In the genomic region with DNA sequence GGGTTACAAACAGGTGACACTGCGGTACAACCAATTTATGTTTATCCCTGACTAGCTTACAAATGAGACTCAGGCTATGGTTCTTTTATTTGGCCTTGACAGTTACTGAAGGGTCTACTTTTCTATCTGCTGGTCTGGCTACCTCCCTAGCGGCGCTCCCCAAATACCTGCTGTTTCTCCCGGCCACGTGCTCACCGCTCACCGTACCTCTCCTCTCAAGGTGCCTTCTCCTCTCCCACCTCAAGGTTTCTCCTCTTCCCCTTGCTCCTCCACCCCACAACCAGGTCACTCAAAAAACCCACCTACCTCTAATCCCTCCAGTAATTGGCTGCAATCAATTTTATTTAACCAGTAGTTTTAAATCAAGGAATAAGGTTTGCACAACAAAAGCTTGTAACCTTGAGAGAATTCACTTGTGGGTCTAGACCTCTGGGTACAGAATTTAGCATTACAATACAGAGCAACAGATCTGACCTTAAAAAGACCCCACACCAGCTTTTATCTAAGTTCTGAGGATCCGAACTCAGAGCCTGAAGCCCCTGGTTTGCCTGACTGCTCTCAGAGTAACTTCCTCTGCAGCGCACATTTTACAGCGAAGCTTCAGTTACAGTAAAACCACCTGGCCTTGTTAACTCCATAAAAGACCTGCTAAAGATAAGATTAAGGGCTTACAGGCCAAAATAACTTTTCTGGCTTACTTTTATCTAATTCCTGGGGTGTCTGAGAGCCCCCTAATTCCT, we compare ENCODE assay signal across 1 mouse cellular context.
TF ChIP-seq lines count a peak whose summit lies in the region.

No protein-coding gene starts in this region.

TF ChIP-seq in MEL, 35 proteins besides CTCF, POLR2A, EP300 and RAD21 (continued from another document):
- TF ChIP-seq CHD2 (IDR thresholded peaks at IDR 0.05; ENCODE audit: low read length), result no peak
- TF ChIP-seq JUND (IDR thresholded peaks at IDR 0.05; ENCODE audit: low read depth, low read length), result no peak
- no peak for TF ChIP-seq MAZ (IDR thresholded peaks at IDR 0.05; ENCODE audit: low read depth, low read length)
- TF ChIP-seq MYB (IDR thresholded peaks at IDR 0.05; ENCODE audit: low read depth, low read length), result peak; percentile 74
- no peak for TF ChIP-seq CHD1 (IDR thresholded peaks at IDR 0.05; ENCODE audit: low read depth, low read length)
- peak; percentile 89; the same call in 1 of the 2 replicates for TF ChIP-seq MEF2A (IDR thresholded peaks at IDR 0.05; ENCODE audit: extremely low read depth, insufficient replicate concordance, low read depth, low read length, poor library complexity, severe bottlenecking)
- no peak for TF ChIP-seq KAT2A (conservative IDR thresholded peaks at IDR 0.05; ENCODE audit: low read depth, low read length)
- TF ChIP-seq E2F4 (IDR thresholded peaks at IDR 0.05; ENCODE audit: borderline replicate concordance, low read depth, low read length), result no peak
- peak; percentile 47; the same call in 1 of the 2 replicates for TF ChIP-seq HCFC1 (IDR thresholded peaks at IDR 0.05; ENCODE audit: low read depth, low read length)
